Mouse (Mus musculus) lung, postnatal 4 days (tissue): Measurements from ENCODE around the gene Pigv.

Source experiments
- DNase-seq, 2 experiments: peaks; one replicate each; pipeline ENCODE4 v3.0.0; 2021

Gene Pigv

DNA sequence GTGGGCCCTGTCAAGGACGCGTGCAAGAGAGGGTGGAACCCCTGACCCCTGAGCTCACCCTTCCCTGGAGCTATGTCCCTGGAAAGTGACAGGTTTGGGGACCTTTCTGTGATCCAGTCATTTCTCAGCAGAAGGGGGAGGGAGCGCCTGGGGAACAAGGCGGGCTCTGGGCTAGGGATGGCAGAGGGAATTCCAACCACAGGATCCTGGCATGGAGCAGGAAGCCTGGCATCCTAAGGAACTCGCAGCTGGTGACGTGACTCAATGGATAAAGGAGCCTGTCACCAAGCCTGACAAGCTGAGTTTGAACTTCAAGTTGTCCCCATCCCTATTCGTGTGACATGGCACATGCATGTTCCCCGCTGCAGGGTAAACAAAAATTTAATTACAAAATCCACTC lies 59.4 kb downstream of the Pigv start:
- no peak for DNase-seq

DNA sequence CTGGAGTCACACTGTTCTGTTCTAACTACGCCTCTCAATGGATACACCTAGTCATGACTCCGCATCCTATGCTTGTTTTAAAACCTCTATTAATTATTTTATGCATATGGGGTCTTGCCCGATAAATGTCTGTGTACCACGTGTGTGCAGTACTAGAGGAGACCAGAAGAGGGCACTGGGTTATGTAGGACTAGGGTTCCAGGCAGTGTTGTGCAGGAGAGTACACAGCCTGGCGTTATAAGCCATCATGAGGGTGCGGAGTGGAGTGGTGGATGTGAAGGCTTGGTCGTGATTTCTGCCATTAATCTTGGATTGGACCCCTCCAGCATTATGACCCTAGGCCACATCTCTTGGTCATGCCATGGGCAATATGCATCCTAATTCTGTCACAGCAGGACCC lies 60.0 kb downstream of the Pigv start:
- no peak for DNase-seq

DNA sequence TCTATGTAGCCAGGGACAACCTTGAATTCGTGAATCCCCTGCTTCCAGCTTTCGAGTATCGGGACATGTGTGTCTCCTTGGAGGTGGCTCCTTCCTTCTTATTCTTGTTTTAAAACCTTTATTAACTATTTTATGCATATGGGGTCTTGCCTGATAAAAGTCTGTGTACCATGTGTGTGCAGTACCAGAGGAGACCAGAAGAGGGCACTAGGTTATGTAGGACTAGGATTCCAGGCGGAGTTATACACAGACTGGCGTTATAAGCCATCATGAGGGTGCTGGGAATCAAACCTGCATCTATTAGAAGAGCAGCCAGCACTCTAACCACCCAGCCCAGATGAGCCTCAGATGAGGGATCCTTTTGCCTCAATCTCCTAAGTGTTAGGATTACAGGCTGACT lies 60.6 kb downstream of the Pigv start:
- DNase-seq = no peak
